Mouse (Mus musculus) C2C12 (cell line): Measurements from ENCODE around the gene R3hdm1. TPM values are rescaled to one million over a fixed set of nuclear protein-coding genes. Genes with fewer than 3 reads are reported as not detected.

Experiments used
- H3K27me3 ChIP-seq: one replicate; pipeline ENCODE4 v1.6.1; 2011; ENCODE audit not compliant: control insufficient read depth, insufficient read depth, insufficient read length
- H3K36me3 ChIP-seq: one replicate; pipeline ENCODE4 v1.6.1; 2011; ENCODE audit not compliant: control insufficient read depth, insufficient read depth
- H3K4me3 ChIP-seq: one replicate; pipeline ENCODE4 v1.5.1; 2011; ENCODE audit warnings: mild to moderate bottlenecking, control low read depth; ENCODE audit not compliant: poor library complexity, insufficient read depth, severe bottlenecking
- H3K79me2 ChIP-seq: one replicate; pipeline ENCODE4 v1.6.1; 2011; ENCODE audit not compliant: control insufficient read depth, insufficient read depth
- H3K79me3 ChIP-seq: one replicate; pipeline ENCODE4 v1.6.1; 2011; ENCODE audit warnings: low read depth, control low read depth
- H3ac ChIP-seq: one replicate; pipeline ENCODE3; 2011; ENCODE audit warnings: low read depth; ENCODE audit not compliant: control insufficient read depth, insufficient read length
- CEBPB ChIP-seq: IDR thresholded peaks from one replicate; pipeline ENCODE4 v1.6.1; 2011; ENCODE audit warnings: low read depth, mild to moderate bottlenecking, control low read depth, moderate library complexity
- CTCF ChIP-seq: IDR thresholded peaks from one replicate; pipeline ENCODE4 v1.5.1; 2011; ENCODE audit not compliant: control insufficient read depth, insufficient read depth, insufficient read length
- FOSL1 ChIP-seq: IDR thresholded peaks from one replicate; pipeline ENCODE4 v1.8.0; 2011; ENCODE audit warnings: mild to moderate bottlenecking, low read length; ENCODE audit not compliant: poor library complexity, insufficient read depth, severe bottlenecking
- MAX ChIP-seq: IDR thresholded peaks from one replicate; pipeline ENCODE4 v1.6.1; 2011; ENCODE audit warnings: mild to moderate bottlenecking, control low read depth
- MYOD1 ChIP-seq: IDR thresholded peaks from one replicate; pipeline ENCODE4 v1.6.1; 2011; ENCODE audit warnings: low read depth; ENCODE audit not compliant: control insufficient read depth, insufficient read length
- MYOG ChIP-seq: IDR thresholded peaks from one replicate; pipeline ENCODE4 v1.6.1; 2011; ENCODE audit not compliant: control insufficient read depth, insufficient read length; ENCODE audit errors: extremely low read depth
- USF1 ChIP-seq: IDR thresholded peaks from one replicate; pipeline ENCODE4 v1.6.1; 2011; ENCODE audit warnings: low read depth, mild to moderate bottlenecking, control low read depth, moderate library complexity
- polyA plus RNA-seq: library from polyadenylated mRNA; unstranded; fragments of >200 nt; fragmentation: generic; extraction: Trizol; gene quantifications from one replicate; pipeline ENCODE4 v1.2.1, GENCODE M21; 2012; ENCODE audit warnings: missing spikeins

The R3hdm1 gene
- polyA plus RNA-seq, 1 experiment = 29.9 TPM

DNA sequence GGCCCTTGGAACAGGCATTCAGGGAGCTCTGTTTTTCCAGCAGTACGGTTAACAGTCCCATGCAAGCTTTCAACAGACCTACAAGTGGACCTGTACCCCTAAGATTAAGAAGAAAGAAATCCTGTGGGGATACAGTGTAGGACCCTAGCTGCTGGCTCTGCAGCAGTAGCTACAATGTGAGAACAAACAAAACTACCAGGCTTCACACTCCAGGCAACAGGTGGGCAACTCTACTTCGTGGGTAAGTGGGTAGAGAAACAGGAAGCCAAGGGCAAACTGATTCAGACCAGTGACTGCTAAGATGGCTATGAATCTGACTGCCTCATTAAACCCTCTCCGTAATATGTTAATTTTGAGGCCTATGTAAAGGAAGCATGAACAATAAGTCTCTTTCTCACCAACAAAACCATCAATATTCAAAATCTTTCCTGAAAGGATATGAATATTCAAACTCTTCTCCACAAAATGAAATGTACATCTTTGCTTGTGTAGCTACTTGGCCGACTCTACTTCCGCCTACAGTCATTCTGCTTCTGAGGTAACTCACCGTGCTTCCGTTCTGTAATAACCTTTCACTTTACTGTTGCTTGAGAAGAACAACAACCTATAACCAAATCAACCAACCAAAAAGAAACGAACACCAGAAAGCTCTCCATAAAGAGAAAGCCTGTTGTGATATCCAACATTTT, 26.2 kb upstream of the R3hdm1 start:
- H3K79me3 ChIP-seq = no peaks in the 10 kb centered on the region
- no peak overlapping the region for H3K4me3 ChIP-seq
- H3K27me3 ChIP-seq = no peaks in the 10 kb centered on the region
- no peak overlapping the region for H3ac ChIP-seq
- H3K36me3 ChIP-seq = no peaks in the 10 kb centered on the region
- H3K79me2 ChIP-seq = no peaks in the 10 kb centered on the region
- no peak for TF ChIP-seq USF1
- no peak for TF ChIP-seq CTCF
- TF ChIP-seq MYOD1 = no peak
- no peak for TF ChIP-seq MAX
- TF ChIP-seq FOSL1 = no peak
- no peak for TF ChIP-seq MYOG
- TF ChIP-seq CEBPB = no peak

DNA sequence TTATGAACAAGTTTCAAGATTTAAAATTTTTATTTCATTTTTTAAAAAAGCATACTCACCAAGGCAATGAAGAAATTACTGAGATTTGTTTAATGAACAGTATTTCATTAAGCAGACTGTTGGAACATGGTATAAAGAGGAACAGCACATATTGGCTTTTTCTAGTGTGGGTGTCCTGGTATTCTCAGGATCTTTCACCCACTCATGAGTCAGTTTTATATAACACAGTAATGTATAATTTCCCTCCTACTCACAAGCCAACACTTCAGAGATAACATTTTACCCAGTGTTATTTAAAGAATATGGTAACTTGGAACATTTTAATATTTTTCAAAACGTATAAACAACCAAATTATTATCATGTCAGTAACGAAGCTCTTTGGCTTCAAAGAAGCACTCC, 25.3 kb upstream of the R3hdm1 start:
- Histone ChIP-seq H3ac (no peak overlapping the region), H3K79me3 (no peaks in the 10 kb centered on the region), H3K4me3 (no peak overlapping the region), H3K36me3 (no peaks in the 10 kb centered on the region), H3K79me2 (no peaks in the 10 kb centered on the region), H3K27me3 (no peaks in the 10 kb centered on the region)
- TF ChIP-seq CEBPB (no peak), MYOD1 (no peak), MAX (no peak), MYOG (no peak), FOSL1 (no peak), USF1 (no peak)

DNA sequence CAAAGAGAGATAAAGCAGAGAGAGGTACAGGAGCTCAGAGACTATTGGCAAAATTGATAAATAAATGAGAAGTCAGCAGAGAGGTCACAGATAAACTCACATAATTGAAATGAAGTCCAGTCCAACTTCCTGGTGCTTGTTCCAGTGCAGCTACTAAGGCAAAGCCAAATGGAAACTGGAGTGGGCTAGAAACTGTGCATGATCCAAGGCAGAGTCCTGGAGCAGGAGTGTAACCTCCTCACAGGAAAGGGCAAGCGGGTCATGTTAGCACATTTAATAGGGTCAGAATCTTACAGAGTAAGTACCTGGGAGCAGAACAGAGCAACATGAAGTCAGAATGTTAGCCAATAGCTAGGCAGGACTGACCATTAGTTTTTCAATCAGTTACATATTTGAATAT, 24.5 kb upstream of the R3hdm1 start:
- no peak overlapping the region for H3ac ChIP-seq
- no peak overlapping the region for H3K4me3 ChIP-seq
- no peaks in the 10 kb centered on the region for H3K27me3 ChIP-seq
- TF ChIP-seq MYOG = no peak
- TF ChIP-seq FOSL1 = no peak
- TF ChIP-seq CTCF = no peak
- TF ChIP-seq MYOD1 = no peak
- no peaks in the 10 kb centered on the region for H3K36me3 ChIP-seq
- no peaks in the 10 kb centered on the region for H3K79me2 ChIP-seq
- H3K79me3 ChIP-seq = no peaks in the 10 kb centered on the region

DNA sequence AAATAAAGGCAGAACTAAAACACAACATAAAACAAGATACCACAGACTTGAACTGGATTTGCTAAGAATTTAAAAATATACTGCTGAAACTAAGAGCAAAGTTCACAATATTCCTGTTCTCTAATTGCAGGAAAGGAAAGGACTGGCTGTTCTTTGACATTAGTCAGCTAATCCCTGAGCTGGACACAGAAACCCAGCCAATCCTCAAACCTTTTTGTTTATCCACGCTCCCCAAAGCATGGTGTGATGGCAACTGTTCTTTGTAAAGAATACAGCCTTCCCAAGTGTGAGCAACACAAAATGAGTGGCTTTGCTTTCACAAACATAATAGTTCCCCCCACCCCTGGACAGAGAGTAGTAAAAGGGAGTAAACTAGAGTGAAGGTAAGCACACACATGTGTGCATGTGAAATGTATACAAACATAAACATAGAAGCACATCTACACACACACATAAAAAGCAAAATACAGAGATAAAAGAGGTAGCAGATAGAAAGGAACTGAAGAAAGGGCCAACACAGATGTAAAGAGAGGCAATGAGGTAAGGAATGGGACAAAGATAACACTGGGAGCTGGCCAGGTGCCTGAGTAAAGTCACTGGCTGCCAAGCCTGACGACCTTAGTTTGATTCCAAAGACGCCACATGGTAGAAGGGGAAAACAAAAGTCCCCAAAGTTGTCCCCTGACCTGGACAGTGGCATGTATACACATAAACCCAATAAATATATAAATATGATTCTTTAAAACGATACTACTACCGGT, 22.0 kb upstream of the R3hdm1 start:
- Histone ChIP-seq H3K27me3 (no peaks in the 10 kb centered on the region), H3ac (no peak overlapping the region), H3K36me3 (no peaks in the 10 kb centered on the region), H3K79me3 (no peaks in the 10 kb centered on the region), H3K4me3 (no peak overlapping the region), H3K79me2 (no peaks in the 10 kb centered on the region)
- TF ChIP-seq MYOD1 = no peak
- no peak for TF ChIP-seq MAX
- no peak for TF ChIP-seq MYOG
- TF ChIP-seq CTCF = no peak
- no peak for TF ChIP-seq CEBPB
- no peak for TF ChIP-seq USF1
- TF ChIP-seq FOSL1 = no peak

DNA sequence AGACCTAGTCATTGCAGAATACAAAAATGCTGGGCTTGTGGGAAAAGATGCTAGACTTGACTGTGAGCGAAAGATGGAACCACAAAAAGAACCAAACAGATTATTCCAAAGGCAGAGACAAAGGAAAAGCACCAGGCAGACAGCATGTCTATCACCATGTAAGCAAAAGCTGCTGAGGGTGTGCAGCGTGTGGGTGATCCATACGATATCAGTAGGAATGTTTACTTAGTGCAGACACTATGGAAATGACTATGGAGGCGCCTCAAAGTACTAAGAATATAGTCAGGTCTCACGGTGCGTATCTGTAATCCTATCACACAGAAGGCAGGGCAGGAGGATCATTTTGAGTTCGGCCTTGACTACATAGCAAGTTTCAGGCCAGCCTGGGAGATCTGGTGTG, 21.2 kb upstream of the R3hdm1 start:
- no peak overlapping the region for H3ac ChIP-seq
- H3K36me3 ChIP-seq = no peaks in the 10 kb centered on the region
- TF ChIP-seq FOSL1 (no peak), MYOD1 (no peak)
- no peak overlapping the region for H3K4me3 ChIP-seq
- no peaks in the 10 kb centered on the region for H3K79me3 ChIP-seq
- H3K79me2 ChIP-seq = no peaks in the 10 kb centered on the region
- no peaks in the 10 kb centered on the region for H3K27me3 ChIP-seq

DNA sequence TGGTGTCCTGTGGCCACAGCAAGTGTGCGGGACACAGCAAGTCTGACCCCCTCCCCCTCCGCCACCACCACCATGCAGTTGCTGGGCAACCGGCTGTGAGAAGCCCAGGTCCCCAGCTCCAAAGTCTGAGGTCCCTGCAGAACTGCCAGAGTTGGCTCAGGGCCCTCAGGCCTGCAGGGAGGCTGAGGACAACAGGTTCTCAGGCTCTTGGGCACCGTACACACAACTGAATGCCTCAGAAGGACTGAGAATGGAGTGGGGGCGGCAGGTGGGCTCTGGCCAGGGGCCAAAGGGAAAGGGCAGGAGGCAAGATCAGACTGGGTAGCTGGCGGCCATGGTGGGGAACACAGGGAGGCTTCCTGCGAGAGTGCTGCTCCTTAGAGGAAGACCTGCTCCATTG, 20.3 kb upstream of the R3hdm1 start:
- no peaks in the 10 kb centered on the region for H3K79me2 ChIP-seq
- no peaks in the 10 kb centered on the region for H3K79me3 ChIP-seq
- no peak overlapping the region for H3K4me3 ChIP-seq
- H3K27me3 ChIP-seq = no peaks in the 10 kb centered on the region
- TF ChIP-seq CEBPB (no peak), FOSL1 (no peak), MYOD1 (no peak), MAX (no peak), CTCF (no peak)
- H3ac ChIP-seq = no peak overlapping the region
- H3K36me3 ChIP-seq = no peaks in the 10 kb centered on the region

DNA sequence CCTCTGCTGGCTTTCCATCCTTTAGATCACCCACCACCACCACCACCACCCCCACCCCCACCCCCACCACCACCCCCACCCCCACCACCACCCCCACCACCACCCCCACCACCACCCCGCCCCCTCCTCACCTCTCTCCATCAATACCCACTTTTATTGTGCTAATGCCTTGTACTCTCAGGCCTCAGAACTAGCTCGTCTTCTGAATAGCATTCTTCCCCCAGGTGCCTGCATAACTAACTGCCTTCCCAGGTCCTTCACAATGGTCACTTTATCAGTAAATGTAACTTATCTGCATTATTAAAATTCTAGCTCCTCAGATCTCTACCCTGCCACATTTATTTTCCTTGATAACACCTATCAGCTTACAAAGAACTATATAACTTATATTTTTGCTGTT, 8.4 kb upstream of the R3hdm1 start:
- Histone ChIP-seq H3ac (no peak overlapping the region), H3K4me3 (no peak overlapping the region), H3K27me3 (no peaks in the 10 kb centered on the region), H3K79me3 (no peaks in the 10 kb centered on the region), H3K36me3 (no peaks in the 10 kb centered on the region), H3K79me2 (no peaks in the 10 kb centered on the region)
- TF ChIP-seq MYOD1 (no peak), CTCF (no peak), USF1 (no peak), MYOG (no peak), FOSL1 (no peak), MAX (no peak), CEBPB (no peak)
